Mouse (Mus musculus): Measurements from ENCODE around the gene Zfp654. TPM values are rescaled to one million over a fixed set of nuclear protein-coding genes. Genes with fewer than 3 reads are reported as not detected.
A peak's percentile ranks its signal among the peaks of the same experiment; 100 is the strongest.

Gene Zfp654
- polyA plus RNA-seq, 1 experiment from 2014 or later = 5.4 TPM

DNA sequence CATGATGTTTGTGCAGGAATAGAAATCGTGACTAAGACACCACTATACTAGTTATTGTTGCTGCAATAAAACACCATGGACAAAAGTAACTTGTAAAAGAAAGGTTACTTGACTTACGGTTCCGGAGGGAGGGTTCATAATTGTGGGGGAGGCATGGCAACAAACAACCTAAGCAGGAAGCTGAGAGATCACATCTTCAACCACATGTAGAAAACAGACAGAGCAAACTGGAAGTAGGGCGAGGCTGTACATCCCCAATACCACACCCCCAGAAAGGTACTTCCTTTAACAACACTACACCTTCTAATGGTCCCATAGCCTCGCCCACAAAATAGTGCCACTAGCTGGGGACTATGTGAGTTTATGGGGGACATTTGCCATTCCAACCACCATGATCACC is 51.1 kb downstream of the Zfp654 start:
- Histone ChIP-seq H3K4me3 (no peak overlapping the region), H3K9me3 (peaks cover 4% of the 10 kb centered on the region; the same call in 1 of the 2 replicates), H3K27ac (no peak overlapping the region), H3K27me3 (ENCODE audit: poor library complexity, severe bottlenecking) (no peaks in the 10 kb centered on the region), H3K36me3 (replicated peaks) (peaks cover 15% of the 10 kb centered on the region), H3K4me1 (no peaks in the 10 kb centered on the region)
- DNase-seq (ENCODE audit: extremely low spot score, low spot score) = no peak
- WGBS = 94% methylated on average over 5 of the region's 5 CpGs

DNA sequence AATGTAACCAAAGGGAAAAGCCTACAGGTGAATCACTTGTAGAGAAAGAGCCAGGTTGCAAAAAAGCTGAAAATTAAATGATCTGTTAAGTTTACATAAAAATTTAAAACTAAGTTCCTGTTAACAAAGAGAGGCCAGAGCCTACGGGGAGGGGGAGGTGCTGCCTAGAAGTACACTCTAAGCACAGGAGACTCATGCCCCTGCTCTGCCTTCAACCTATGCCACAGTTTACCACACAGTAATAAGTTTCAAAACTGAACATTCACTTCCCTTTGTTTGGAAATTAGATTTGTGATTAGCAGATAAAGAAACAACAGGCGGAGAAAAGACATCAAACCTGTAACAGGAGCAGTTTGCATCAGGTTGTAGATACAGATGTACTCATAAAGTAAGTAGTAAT is 56.6 kb downstream of the Zfp654 start:
- no peaks in the 10 kb centered on the region for H3K4me1 ChIP-seq
- WGBS = 93% methylated on average over 2 of the region's 2 CpGs
- no peak for DNase-seq (ENCODE audit: extremely low spot score, low spot score)

DNA sequence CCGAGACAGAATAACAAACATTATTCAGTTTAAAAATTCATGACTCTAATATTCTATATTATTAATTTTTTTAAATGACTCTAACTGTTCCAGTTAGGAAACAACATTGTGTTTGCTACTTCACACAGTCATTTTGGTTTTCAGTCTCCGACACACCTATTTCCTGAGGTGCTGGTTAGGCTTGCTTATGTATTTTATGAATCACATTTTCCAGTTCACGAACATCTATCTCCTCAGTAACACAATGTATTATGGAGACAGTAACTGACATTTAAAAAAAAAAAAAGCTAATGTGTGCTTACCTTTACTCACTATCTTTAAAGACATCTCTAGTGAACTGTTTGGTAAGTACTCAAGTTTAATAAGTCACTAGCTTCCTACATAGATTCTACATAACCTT is 61.7 kb downstream of the Zfp654 start:
- H3K36me3 ChIP-seq (replicated peaks) = peaks cover 30% of the 10 kb centered on the region
- H3K4me3 ChIP-seq = no peak overlapping the region
- H3K27ac ChIP-seq = no peak overlapping the region

More for the DNA sequence above, 56.6 kb downstream of the Zfp654 start:
- no peaks in the 10 kb centered on the region for H3K27me3 ChIP-seq (ENCODE audit: poor library complexity, severe bottlenecking)
- no peaks in the 10 kb centered on the region for H3K9me3 ChIP-seq
- H3K36me3 ChIP-seq (replicated peaks) = peaks cover 7% of the 10 kb centered on the region
- no peak overlapping the region for H3K4me3 ChIP-seq
- H3K27ac ChIP-seq = no peak overlapping the region

DNA sequence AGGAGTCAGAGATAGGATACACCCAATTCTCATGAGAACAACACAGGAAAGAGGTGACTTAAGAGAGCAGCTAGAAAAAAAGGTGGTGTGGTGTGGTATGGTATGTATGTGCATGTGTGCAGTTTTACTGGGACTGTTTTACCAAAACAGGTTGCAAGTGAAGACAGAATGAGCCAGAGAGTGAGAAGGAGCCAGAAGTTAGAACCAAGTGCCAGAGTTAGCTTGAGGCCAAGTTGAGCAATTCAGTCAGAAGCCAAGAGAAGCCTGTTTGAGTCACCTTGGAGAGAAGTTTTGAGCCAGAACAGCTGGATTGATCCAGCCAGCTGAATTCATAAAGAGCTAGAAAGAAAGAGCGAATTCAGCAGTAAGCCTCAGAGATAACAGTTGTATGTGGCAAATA is 75.9 kb downstream of the Zfp654 start:
- Histone ChIP-seq H3K27me3 (ENCODE audit: poor library complexity, severe bottlenecking) (no peaks in the 10 kb centered on the region), H3K27ac (no peak overlapping the region), H3K36me3 (replicated peaks) (no peaks in the 10 kb centered on the region), H3K4me1 (0 out of 2 replicates have a peak, but pooled peaks cover 3% of the 10 kb centered on the region), H3K4me3 (no peak overlapping the region), H3K9me3 (no peaks in the 10 kb centered on the region)
- WGBS = 84% methylated on average over 1 of the region's 1 CpGs
- DNase-seq (ENCODE audit: extremely low spot score, low spot score) = no peak

More for the DNA sequence above, 61.7 kb downstream of the Zfp654 start:
- DNase-seq (ENCODE audit: extremely low spot score, low spot score) = no peak
- Histone ChIP-seq H3K4me1 (no peaks in the 10 kb centered on the region), H3K9me3 (no peaks in the 10 kb centered on the region), H3K27me3 (ENCODE audit: poor library complexity, severe bottlenecking) (no peaks in the 10 kb centered on the region)
- 94% methylated on average over 3 of the region's 3 CpGs for WGBS

DNA sequence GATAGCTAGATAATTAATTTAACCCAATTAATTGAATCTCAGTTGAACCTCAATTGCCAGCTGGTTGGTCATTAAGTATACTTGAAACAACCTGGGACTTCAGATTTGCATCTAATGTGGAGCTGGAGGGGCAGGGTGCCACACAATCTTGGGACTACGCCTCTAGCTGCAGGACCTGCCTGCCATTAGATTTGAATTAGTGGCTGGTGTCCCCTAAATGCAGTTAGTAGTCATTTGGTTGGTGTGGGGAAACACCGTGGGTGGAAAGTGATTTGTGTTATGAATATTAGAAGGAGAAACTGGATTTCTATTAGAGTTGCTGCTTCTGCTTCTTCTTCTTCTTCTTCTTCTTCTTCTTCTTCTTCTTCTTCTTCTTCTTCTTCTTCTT is 80.0 kb downstream of the Zfp654 start:
- Histone ChIP-seq H3K9me3 (no peaks in the 10 kb centered on the region), H3K27ac (peak overlapping the region; percentile 91), H3K4me1 (peaks cover 13% of the 10 kb centered on the region), H3K27me3 (ENCODE audit: poor library complexity, severe bottlenecking) (no peaks in the 10 kb centered on the region), H3K36me3 (replicated peaks) (peaks cover 24% of the 10 kb centered on the region), H3K4me3 (peak overlapping the region; percentile 87)
- 95% methylated on average over 2 of the region's 2 CpGs for WGBS
- DNase-seq (ENCODE audit: extremely low spot score, low spot score) = no peak

DNA sequence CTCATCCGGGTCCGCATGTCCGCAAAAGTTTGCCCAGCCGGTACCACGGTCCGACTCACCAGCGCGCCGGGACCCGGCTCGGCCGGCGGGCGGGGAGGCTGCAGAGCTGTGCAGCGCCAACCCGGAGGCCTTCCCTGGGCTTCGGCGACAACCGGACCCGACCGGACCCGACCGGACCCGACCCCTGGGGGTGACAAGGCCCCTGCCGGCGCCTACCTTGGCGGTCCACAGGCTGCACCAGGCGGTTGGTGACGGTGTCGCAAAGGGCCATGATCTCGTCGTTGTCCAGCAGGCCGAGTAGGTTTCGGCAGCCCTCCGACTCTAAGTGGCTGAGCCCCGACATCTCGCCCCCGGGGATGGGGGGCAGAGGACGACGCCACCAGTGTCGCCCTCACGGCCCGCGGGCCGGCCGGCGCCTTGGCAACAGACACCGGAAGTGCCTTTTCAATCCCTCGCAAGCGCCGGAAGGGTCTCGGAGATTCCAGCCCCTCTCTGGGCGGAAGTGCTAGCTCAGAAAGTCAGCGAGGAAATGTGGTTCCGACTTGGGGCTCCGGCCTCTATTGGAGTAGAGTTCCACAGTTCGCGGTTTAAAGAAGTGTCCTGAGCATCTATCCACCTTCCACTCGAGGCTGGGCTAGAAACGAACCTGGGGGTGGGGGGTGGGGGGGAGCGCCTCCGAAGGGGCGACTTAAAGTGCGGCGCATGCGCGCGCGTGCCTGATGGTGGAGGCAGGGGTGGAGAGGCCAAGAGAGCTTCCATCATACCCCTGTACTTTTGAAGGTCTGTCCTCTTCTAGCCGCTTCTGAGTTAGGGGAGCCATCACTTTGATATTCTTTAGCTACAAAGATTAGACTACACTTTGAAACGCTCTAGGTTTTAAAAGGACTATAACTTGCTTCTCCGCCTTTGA is 80.7 kb downstream of the Zfp654 start, which contains the start of gene 4930453N24Rik:
Gene 4930453N24Rik (minus strand): TSS at position 641 of the 910 bp plus-strand sequence.
- peak; percentile 89 for DNase-seq (ENCODE audit: extremely low spot score, low spot score)
- peak within 1 kb of the TSS; percentile 91 for H3K27ac ChIP-seq
- H3K4me1 ChIP-seq = peaks cover 13% of the 10 kb centered on the region
- 2% methylated on average over 72 of the region's 72 CpGs for WGBS
- peaks cover 31% of the 10 kb centered on the region for H3K36me3 ChIP-seq (replicated peaks)
- H3K9me3 ChIP-seq = no peaks in the 10 kb centered on the region
- peak within 1 kb of the TSS; percentile 87 for H3K4me3 ChIP-seq
- H3K27me3 ChIP-seq (ENCODE audit: poor library complexity, severe bottlenecking) = no peaks in the 10 kb centered on the region

DNA sequence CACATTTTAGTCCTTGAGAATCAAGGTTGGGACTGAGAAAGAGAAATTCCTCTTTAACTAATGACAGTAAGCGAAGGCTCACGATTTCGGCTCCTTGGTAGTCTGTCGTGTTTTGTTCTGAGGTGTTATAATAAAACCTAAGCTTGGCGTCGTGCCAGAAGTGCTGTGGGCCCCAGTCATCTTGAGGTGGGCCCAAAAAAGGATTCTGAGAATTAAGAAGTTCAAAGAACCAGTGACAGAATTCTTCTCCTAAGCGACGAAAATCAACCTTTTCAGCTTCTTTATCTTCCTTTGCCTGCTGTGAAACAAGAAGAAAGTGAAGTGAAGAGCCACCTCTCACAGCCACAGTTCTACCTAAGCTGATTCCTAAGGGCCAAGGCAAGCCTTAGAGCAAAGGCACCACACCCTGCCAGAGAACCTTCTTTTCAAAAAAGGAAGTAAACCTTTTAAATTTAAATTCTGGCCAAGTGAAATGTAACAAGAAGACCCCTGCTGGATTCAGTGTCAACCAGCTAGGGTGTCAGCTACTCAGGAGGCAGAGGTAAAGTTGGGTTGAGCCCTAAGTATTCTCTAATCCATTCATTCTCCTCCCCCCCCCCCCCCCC is 84.7 kb downstream of the Zfp654 start:
- Histone ChIP-seq H3K4me3 (no peak overlapping the region), H3K9me3 (peaks cover 24% of the 10 kb centered on the region), H3K27ac (no peak overlapping the region), H3K27me3 (ENCODE audit: poor library complexity, severe bottlenecking) (no peaks in the 10 kb centered on the region), H3K36me3 (replicated peaks) (peaks cover 71% of the 10 kb centered on the region), H3K4me1 (peaks cover 13% of the 10 kb centered on the region)
- WGBS = 93% methylated on average over 8 of the region's 8 CpGs
- no peak for DNase-seq (ENCODE audit: extremely low spot score, low spot score)

DNA sequence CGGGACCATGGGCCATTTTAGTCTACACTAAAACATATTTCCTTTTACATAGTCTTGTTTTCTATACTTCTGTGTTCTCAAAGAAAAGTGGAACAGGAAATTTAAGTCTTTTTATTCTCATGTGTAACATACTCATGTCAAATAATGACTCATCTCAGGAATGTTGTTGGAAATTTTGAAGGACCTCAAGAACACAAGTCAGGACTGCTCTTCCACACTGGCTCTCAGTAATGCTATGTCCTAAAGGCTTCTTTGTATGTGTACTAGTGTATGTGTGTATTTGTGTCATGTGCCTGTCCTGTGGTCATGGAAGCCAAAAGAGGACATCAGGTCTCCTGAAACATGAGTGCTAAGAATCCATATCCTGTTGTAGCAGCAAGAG is 92.2 kb downstream of the Zfp654 start:
- 84% methylated on average over 1 of the region's 1 CpGs for WGBS
- H3K27ac ChIP-seq = no peak overlapping the region
- H3K9me3 ChIP-seq = peaks cover 27% of the 10 kb centered on the region
- H3K36me3 ChIP-seq (replicated peaks) = peaks cover 35% of the 10 kb centered on the region
- no peaks in the 10 kb centered on the region for H3K27me3 ChIP-seq (ENCODE audit: poor library complexity, severe bottlenecking)
- H3K4me3 ChIP-seq = no peak overlapping the region
- no peak for DNase-seq (ENCODE audit: extremely low spot score, low spot score)
- no peaks in the 10 kb centered on the region for H3K4me1 ChIP-seq

DNA sequence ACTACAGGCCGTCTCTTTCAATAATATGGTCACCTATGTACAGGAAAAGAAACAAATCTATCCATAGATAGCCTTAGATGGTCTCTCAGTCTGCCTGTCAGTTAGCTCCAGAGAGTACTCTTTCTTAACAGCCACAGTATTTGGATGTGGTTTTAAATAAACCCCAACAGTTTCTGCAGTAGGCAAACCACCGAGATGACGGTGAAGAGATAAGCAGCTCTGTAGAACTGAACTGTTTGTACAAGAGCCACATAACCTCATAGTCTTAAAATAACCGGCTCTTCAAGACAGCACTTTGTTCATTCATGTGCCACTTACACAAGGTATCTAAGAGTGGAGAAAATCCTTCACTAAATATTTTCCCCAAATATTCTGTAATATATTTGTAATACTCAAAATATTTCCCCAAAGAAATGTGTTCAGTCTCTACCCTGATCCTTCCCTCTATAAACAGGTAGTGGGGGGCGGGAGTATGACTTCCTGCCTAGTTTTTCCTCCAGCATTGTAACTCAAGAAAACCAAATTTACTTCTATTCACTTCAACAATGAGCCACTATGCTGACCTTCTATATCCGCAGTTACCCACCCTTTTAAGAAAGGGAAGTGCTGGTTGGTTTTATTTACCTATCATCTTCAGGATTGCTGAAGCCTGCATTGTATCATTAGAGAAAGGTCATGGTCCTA is 92.7 kb downstream of the Zfp654 start:
- WGBS = 85% methylated on average over 6 of the region's 6 CpGs
- Histone ChIP-seq H3K36me3 (replicated peaks) (peaks cover 30% of the 10 kb centered on the region), H3K4me1 (peaks cover 4% of the 10 kb centered on the region; the same call in 1 of the 2 replicates), H3K27me3 (ENCODE audit: poor library complexity, severe bottlenecking) (no peaks in the 10 kb centered on the region), H3K9me3 (peaks cover 22% of the 10 kb centered on the region), H3K27ac (no peak overlapping the region), H3K4me3 (no peak overlapping the region)
- no peak for DNase-seq (ENCODE audit: extremely low spot score, low spot score)

DNA sequence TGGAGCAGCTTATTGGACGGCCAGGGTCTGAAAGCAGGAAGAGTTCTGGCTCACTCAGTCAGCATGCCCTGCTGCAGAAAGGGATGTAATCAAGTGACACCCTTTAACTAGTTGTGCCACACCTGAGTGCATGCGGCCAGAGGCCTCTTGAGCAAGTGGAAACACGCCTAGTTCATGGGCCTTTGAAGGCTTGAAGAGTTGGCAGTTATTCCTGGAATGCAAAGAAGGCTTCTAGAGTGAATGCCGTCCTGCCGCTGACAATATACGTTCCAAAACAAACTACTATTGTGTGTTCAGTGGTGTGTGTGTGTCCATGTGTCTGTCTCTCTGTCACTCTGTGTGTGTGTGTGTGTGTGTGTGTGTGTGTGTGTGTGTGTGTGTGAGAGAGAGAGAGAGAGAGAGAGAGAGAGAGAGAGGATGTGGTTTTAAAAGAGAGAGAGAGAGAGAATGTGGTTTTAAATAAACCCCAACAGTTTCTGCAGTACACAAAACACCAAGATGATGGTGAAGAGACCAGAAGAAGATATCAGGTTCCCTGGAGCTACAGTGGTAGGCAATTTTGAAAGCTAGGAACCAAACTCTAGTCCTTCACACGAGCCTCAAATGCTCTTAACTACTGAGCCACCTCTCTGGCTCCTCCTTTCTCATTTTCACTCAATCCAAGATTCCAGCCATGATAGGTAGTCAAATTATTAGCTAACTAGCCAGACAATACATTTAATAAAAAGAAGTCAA is 93.6 kb downstream of the Zfp654 start:
- H3K9me3 ChIP-seq = peaks cover 14% of the 10 kb centered on the region
- H3K4me3 ChIP-seq = no peak overlapping the region
- DNase-seq (ENCODE audit: extremely low spot score, low spot score) = no peak
- H3K36me3 ChIP-seq (replicated peaks) = peaks cover 21% of the 10 kb centered on the region
- no peak overlapping the region for H3K27ac ChIP-seq
- WGBS = 89% methylated on average over 7 of the region's 7 CpGs
- H3K4me1 ChIP-seq = peaks cover 4% of the 10 kb centered on the region; the same call in 1 of the 2 replicates
- H3K27me3 ChIP-seq (ENCODE audit: poor library complexity, severe bottlenecking) = no peaks in the 10 kb centered on the region

DNA sequence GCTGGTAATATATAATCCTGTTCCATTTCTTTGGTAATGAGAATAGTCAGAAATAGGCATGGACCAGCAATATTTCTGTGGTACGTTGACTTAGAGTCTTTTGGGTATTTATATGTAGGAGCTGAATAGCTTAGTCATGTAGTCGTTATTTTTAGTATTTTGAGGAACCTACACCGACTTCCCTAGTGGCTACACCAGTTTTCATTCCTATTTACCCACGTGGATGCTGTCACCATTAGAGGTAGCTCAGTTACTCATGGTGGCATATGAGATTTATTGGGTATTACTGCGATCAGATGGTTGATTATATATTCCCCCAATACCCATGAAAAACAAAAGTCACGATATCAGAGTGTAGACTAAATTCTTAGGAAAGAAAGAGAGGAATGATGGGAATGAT is 95.1 kb downstream of the Zfp654 start:
- WGBS = 86% methylated on average over 6 of the region's 6 CpGs
- H3K9me3 ChIP-seq = peaks cover 6% of the 10 kb centered on the region; the same call in 1 of the 2 replicates
- H3K27ac ChIP-seq = no peak overlapping the region
- peaks cover 7% of the 10 kb centered on the region for H3K36me3 ChIP-seq (replicated peaks)
- H3K4me3 ChIP-seq = no peak overlapping the region
- DNase-seq (ENCODE audit: extremely low spot score, low spot score) = no peak
- H3K27me3 ChIP-seq (ENCODE audit: poor library complexity, severe bottlenecking) = no peaks in the 10 kb centered on the region
- H3K4me1 ChIP-seq = peaks cover 4% of the 10 kb centered on the region

DNA sequence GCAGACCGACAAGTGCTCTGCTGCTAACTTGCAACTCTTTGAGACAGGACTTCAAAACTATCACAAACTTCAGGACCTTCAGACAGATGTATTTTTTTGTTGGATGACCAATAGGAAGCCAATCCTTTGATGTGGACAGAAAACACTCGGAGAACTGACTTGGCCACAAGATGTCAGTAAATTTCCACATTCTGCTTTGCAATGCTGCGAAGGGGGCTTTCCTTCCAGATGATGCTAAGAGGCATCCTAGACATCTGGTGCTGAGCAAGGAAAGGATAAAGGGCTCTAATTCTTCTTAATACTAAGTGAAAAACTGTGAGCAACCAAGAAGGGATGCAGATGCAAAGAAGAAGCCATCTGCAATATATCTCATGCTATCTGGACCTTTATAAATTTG is 96.7 kb downstream of the Zfp654 start:
- WGBS = 52% methylated on average over 3 of the region's 3 CpGs
- Histone ChIP-seq H3K36me3 (replicated peaks) (no peaks in the 10 kb centered on the region), H3K4me1 (peaks cover 4% of the 10 kb centered on the region), H3K4me3 (no peak overlapping the region), H3K27ac (no peak overlapping the region), H3K9me3 (peaks cover 6% of the 10 kb centered on the region; the same call in 1 of the 2 replicates), H3K27me3 (ENCODE audit: poor library complexity, severe bottlenecking) (no peaks in the 10 kb centered on the region)
- DNase-seq (ENCODE audit: extremely low spot score, low spot score) = peak; percentile 44
